Mouse (Mus musculus): ENCODE data around the gene Ppp1r9a. TPM values are rescaled to one million over a fixed set of nuclear protein-coding genes. Genes with fewer than 3 reads are reported as not detected.

Ppp1r9a gene
- total and polyA plus RNA-seq, 3 experiments: 0.03 TPM; not detected in 2

DNA sequence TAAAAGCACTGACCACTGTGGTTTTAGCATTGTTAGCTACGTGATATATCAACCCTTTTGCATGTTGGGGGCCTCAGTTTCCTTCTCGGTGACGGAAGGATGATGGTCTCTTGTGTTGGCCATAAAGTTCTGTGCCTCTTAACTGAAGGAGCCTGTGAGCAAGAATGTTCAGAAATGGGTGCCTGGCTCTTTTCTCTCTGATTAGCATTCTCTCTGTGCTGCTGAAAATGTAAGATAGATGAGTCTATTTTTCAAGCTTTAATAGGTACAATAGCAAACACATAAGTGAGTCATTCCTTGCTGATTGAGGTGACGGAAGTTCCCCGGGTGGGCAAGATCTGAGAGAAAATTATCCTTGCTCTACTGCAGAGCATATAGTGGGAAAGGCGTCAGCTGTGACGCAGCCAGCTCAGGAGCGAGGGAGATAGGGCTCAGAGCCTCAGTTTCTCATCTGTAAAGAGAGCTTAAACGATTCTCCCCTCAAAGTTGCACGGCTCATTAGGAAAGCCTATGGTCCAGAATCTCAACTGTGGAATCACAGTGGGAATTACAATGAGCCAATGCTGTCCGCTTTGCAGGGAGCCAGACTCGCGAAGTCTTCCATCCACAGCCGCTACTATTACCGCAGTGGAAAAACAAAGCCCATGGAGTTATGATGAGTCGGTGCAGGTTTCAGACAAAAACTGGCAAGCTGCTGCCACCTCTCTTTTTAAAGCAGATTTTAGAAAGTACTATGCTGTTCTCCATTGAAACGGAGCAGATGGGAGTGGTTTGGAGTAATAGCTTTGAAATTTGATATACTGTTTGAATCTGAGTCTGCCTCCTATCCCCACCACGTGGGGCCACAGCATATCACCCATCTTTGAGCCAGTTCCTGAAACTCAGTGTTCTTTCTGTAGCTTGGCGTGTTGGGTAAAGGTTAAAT, 275.5 kb downstream of the Ppp1r9a start:
- TF ChIP-seq ZC3H11A (IDR thresholded peaks at IDR 0.05; ENCODE audit: low read depth, low read length): no peak
- TF ChIP-seq RAD21 (IDR thresholded peaks at IDR 0.05; ENCODE audit: low read depth, low read length): no peak
- no peak for TF ChIP-seq TCF12 (IDR thresholded peaks at IDR 0.05; ENCODE audit: low read depth, low read length)
- TF ChIP-seq ZKSCAN1 (IDR thresholded peaks at IDR 0.05; ENCODE audit: low read depth, low read length): no peak
- TF ChIP-seq CHD1 (IDR thresholded peaks at IDR 0.05; ENCODE audit: low read depth, low read length): no peak
- no peak for TF ChIP-seq EP300 (IDR thresholded peaks at IDR 0.05; ENCODE audit: low read depth in 1 of 2, low read length in 2 of 2)
- no peak for TF ChIP-seq SIN3A (IDR thresholded peaks at IDR 0.05; ENCODE audit: low read length)
- no peak for TF ChIP-seq NRF1 (IDR thresholded peaks at IDR 0.05; ENCODE audit: insufficient read depth, low read depth, low read length, poor library complexity, severe bottlenecking)
- TF ChIP-seq RCOR1 (IDR thresholded peaks at IDR 0.05; ENCODE audit: low read depth, low read length): no peak
- no peak for TF ChIP-seq ZNF384 (IDR thresholded peaks at IDR 0.05; ENCODE audit: low read depth, low read length)
- TF ChIP-seq JUND (IDR thresholded peaks at IDR 0.05; ENCODE audit: low read depth, low read length): no peak
- no peak for TF ChIP-seq POLR2AphosphoS2 (IDR thresholded peaks at IDR 0.05; ENCODE audit: low read length)
- no peak for TF ChIP-seq MAFK (IDR thresholded peaks at IDR 0.05; ENCODE audit: borderline replicate concordance, low read depth, low read length)
- TF ChIP-seq ZMIZ1 (IDR thresholded peaks at IDR 0.05; ENCODE audit: low read depth, low read length): no peak
- no peak for TF ChIP-seq UBTF (IDR thresholded peaks at IDR 0.05; ENCODE audit: borderline replicate concordance, insufficient read depth, low read depth, low read length)
- no peak for TF ChIP-seq E2F4 (IDR thresholded peaks at IDR 0.05; ENCODE audit: borderline replicate concordance, low read depth, low read length)
- TF ChIP-seq CHD2 (IDR thresholded peaks at IDR 0.05; ENCODE audit: low read length): no peak
- TF ChIP-seq MEF2A (IDR thresholded peaks at IDR 0.05; ENCODE audit: extremely low read depth, insufficient replicate concordance, low read depth, low read length, poor library complexity, severe bottlenecking): no peak
- TF ChIP-seq KAT2A (conservative IDR thresholded peaks at IDR 0.05; ENCODE audit: low read depth, low read length): no peak
- Histone ChIP-seq H3K27ac (ENCODE audit: control insufficient read depth, low read depth, low read length) (no peak overlapping the region), H3K27me3 (ENCODE audit: control insufficient read depth in 1 of 2, insufficient read depth in 2 of 2, low read length in 2 of 2) (peaks cover 5 to 7% of the 10 kb centered on the region in 2 experiments), H3K36me3 (ENCODE audit: control insufficient read depth in 1 of 2, insufficient read depth in 2 of 2, low read length in 2 of 2) (no peaks in the 10 kb centered on the region), H3K4me3 (ENCODE audit: control insufficient read depth in 1 of 2, insufficient read depth in 1 of 2, low read depth in 2 of 2, low read length in 2 of 2) (no peak overlapping the region), H3K9ac (ENCODE audit: control insufficient read depth, low read depth, low read length, poor library complexity, severe bottlenecking) (no peak overlapping the region), H3K4me1 (ENCODE audit: control insufficient read depth in 1 of 2, insufficient read depth in 2 of 2, low read length in 2 of 2) (no peaks in the 10 kb centered on the region), H3K9me3 (replicated peaks; ENCODE audit: insufficient read depth, low read length) (no peaks in the 10 kb centered on the region), H3K79me2 (ENCODE audit: control insufficient read depth, insufficient read depth, low read length, poor library complexity) (no peaks in the 10 kb centered on the region)
- DNase-seq (ENCODE audit: low read depth, low spot score): no peak
